Mouse (Mus musculus) liver, adult 2 months (tissue): ENCODE measurements around the gene Vps37b.

ENCODE experiments used
- CTCF ChIP-seq: fragments of 200-500 bp; IDR thresholded peaks from 2 replicates; pipeline ENCODE4 v1.5.1; 2011; ENCODE audit warnings: low read depth, low read length, control low read depth
- POLR2A ChIP-seq: fragments of 200-500 bp; IDR thresholded peaks from 2 replicates; pipeline ENCODE4 v1.6.1; 2011; ENCODE audit warnings: low read length, control low read depth; ENCODE audit not compliant: insufficient read depth; ENCODE audit errors: extremely low read depth

GRCm38 (mm10) chr5:124030386-124031067 is 1.5 kb downstream of the Vps37b start:
- TF ChIP-seq CTCF (no peak), POLR2A (no peak)
